Mouse (Mus musculus): ENCODE data around the gene Hist1h3e. TPM values are rescaled to one million over a fixed set of nuclear protein-coding genes. Genes with fewer than 3 reads are reported as not detected.
"Not testable (repeated sequence)": the region's sequence is repeated elsewhere in the genome, so short reads cannot be mapped to it uniquely, and the experiment has no call there.

Hist1h3e gene
- polyA plus RNA-seq, 2 experiments, result 7.0 to 36.1 TPM

- ATAC-seq (ENCODE audit: low FRiP score, low read depth), result no peak
- Histone ChIP-seq H3K36me3 (ENCODE audit: control insufficient read depth, insufficient read depth, low read length) (no peaks in the 10 kb centered on the region), H3K4me3 (replicated peaks; ENCODE audit: low read length) (no peak overlapping the region), H3K4me1 (ENCODE audit: control insufficient read depth, insufficient read depth, low read length) (peaks cover 8% of the 10 kb centered on the region; the same call in 1 of the 2 replicates), H3K27me3 (ENCODE audit: control insufficient read depth, insufficient read depth, low read length) (no peaks in the 10 kb centered on the region), H3K9me3 (ENCODE audit: control insufficient read depth, low read length) (no peaks in the 10 kb centered on the region), H3K4me2 (replicated peaks; ENCODE audit: low read depth, low read length, severe bottlenecking) (no peak overlapping the region), H3K9ac (ENCODE audit: low read depth, low read length, severe bottlenecking) (no peak overlapping the region), H3K27ac (replicated peaks; ENCODE audit: low read depth, low read length) (no peak overlapping the region)
- 78% methylated on average over 2 of the region's 2 CpGs for WGBS
- TF ChIP-seq POLR2A (IDR thresholded peaks at IDR 0.05; ENCODE audit: borderline replicate concordance, extremely low read depth, insufficient read depth, insufficient read length), result no peak
- DNase-seq (ENCODE audit: low spot score), result no peak
These were observed 33.0 kb upstream of the Hist1h3e start for GRCm38 (mm10) chr13:23595185-23595584.

GRCm38 (mm10) chr13:23593051-23593770 lies 31.0 kb upstream of the Hist1h3e start:
- TF ChIP-seq POLR2A (IDR thresholded peaks at IDR 0.05; ENCODE audit: borderline replicate concordance, extremely low read depth, insufficient read depth, insufficient read length), result no peak
- no peak for DNase-seq (ENCODE audit: low spot score)
- peak overlapping the region; percentile 50 for H3K27ac ChIP-seq (replicated peaks; ENCODE audit: low read depth, low read length)

GRCm38 (mm10) chr13:23592614-23593013 lies 30.4 kb upstream of the Hist1h3e start:
- ATAC-seq (ENCODE audit: low FRiP score, low read depth) (no peak), DNase-seq (ENCODE audit: low spot score) (no peak)
- Histone ChIP-seq H3K27ac (replicated peaks; ENCODE audit: low read depth, low read length) (peak overlapping the region; percentile 50; the same call in 1 of the 2 replicates), H3K4me3 (replicated peaks; ENCODE audit: low read length) (no peak overlapping the region), H3K36me3 (ENCODE audit: control insufficient read depth, insufficient read depth, low read length) (no peaks in the 10 kb centered on the region), H3K4me2 (replicated peaks; ENCODE audit: low read depth, low read length, severe bottlenecking) (no peak overlapping the region), H3K9ac (ENCODE audit: low read depth, low read length, severe bottlenecking) (no peak overlapping the region), H3K9me3 (ENCODE audit: control insufficient read depth, low read length) (no peaks in the 10 kb centered on the region), H3K4me1 (ENCODE audit: control insufficient read depth, insufficient read depth, low read length) (peaks cover 8% of the 10 kb centered on the region; the same call in 1 of the 2 replicates), H3K27me3 (ENCODE audit: control insufficient read depth, insufficient read depth, low read length) (no peaks in the 10 kb centered on the region)
- 38% methylated on average over 7 of the region's 7 CpGs for WGBS
- no peak for TF ChIP-seq POLR2A (IDR thresholded peaks at IDR 0.05; ENCODE audit: borderline replicate concordance, extremely low read depth, insufficient read depth, insufficient read length)

More at GRCm38 (mm10) chr13:23593051-23593770, 31.0 kb upstream of the Hist1h3e start:
- Histone ChIP-seq H3K4me3 (replicated peaks; ENCODE audit: low read length) (no peak overlapping the region), H3K9me3 (ENCODE audit: control insufficient read depth, low read length) (no peaks in the 10 kb centered on the region), H3K4me1 (ENCODE audit: control insufficient read depth, insufficient read depth, low read length) (peaks cover 8% of the 10 kb centered on the region; the same call in 1 of the 2 replicates), H3K9ac (ENCODE audit: low read depth, low read length, severe bottlenecking) (no peak overlapping the region), H3K36me3 (ENCODE audit: control insufficient read depth, insufficient read depth, low read length) (no peaks in the 10 kb centered on the region), H3K4me2 (replicated peaks; ENCODE audit: low read depth, low read length, severe bottlenecking) (no peak overlapping the region), H3K27me3 (ENCODE audit: control insufficient read depth, insufficient read depth, low read length) (no peaks in the 10 kb centered on the region)
- 61% methylated on average over 5 of the region's 5 CpGs for WGBS
- no peak for ATAC-seq (ENCODE audit: low FRiP score, low read depth)

GRCm38 (mm10) chr13:23591886-23592285 lies 29.7 kb upstream of the Hist1h3e start:
- DNase-seq (ENCODE audit: low spot score); H3K36me3 ChIP-seq (ENCODE audit: control insufficient read depth, insufficient read depth, low read length); H3K4me3 ChIP-seq (replicated peaks; ENCODE audit: low read length); H3K27me3 ChIP-seq (ENCODE audit: control insufficient read depth, insufficient read depth, low read length); H3K9ac ChIP-seq (ENCODE audit: low read depth, low read length, severe bottlenecking); ATAC-seq (ENCODE audit: low FRiP score, low read depth); H3K4me2 ChIP-seq (replicated peaks; ENCODE audit: low read depth, low read length, severe bottlenecking); H3K9me3 ChIP-seq (ENCODE audit: control insufficient read depth, low read length); H3K27ac ChIP-seq (replicated peaks; ENCODE audit: low read depth, low read length): not testable (repeated sequence)
- peaks cover 11% of the 10 kb centered on the region for H3K4me1 ChIP-seq (ENCODE audit: control insufficient read depth, insufficient read depth, low read length)
- 80% methylated on average over 6 of the region's 7 CpGs for WGBS

- DNase-seq (ENCODE audit: low spot score) (no peak), ATAC-seq (ENCODE audit: low FRiP score, low read depth) (no peak)
- TF ChIP-seq POLR2A (IDR thresholded peaks at IDR 0.05; ENCODE audit: borderline replicate concordance, extremely low read depth, insufficient read depth, insufficient read length), result no peak
- Histone ChIP-seq H3K36me3 (ENCODE audit: control insufficient read depth, insufficient read depth, low read length) (no peaks in the 10 kb centered on the region), H3K4me3 (replicated peaks; ENCODE audit: low read length) (no peak overlapping the region), H3K9me3 (ENCODE audit: control insufficient read depth, low read length) (no peaks in the 10 kb centered on the region), H3K9ac (ENCODE audit: low read depth, low read length, severe bottlenecking) (no peak overlapping the region), H3K4me1 (ENCODE audit: control insufficient read depth, insufficient read depth, low read length) (peaks cover 16% of the 10 kb centered on the region), H3K27me3 (ENCODE audit: control insufficient read depth, insufficient read depth, low read length) (no peaks in the 10 kb centered on the region), H3K4me2 (replicated peaks; ENCODE audit: low read depth, low read length, severe bottlenecking) (no peak overlapping the region), H3K27ac (replicated peaks; ENCODE audit: low read depth, low read length) (no peak overlapping the region)
- 93% methylated on average over 7 of the region's 7 CpGs for WGBS
These were observed 29.0 kb upstream of the Hist1h3e start for GRCm38 (mm10) chr13:23591206-23591605.
